Mouse (Mus musculus) erythroblast, adult 5-6 weeks (primary cell): ENCODE measurements at regions not wholly inside any gene's neighbourhood (a gene's known extent, or its start where the extent isn't known, plus 50 kb on each side); places are given as distances from the start of the nearest gene placed in this dataset.

Experiments
- ATAC-seq: replicated peaks from 2 replicates; pipeline ENCODE4 v1.8.0; 2016; ENCODE audit warnings: moderate number of reproducible peaks, mild to moderate bottlenecking, moderate TSS enrichment, inconsistent platforms; ENCODE audit not compliant: poor library complexity, low FRiP score, severe bottlenecking

GRCm38 (mm10) chr17:85848526-85848925, 160.5 kb upstream of the Six2 start:
- no peak for ATAC-seq

- ATAC-seq, result no peak
Observed at GRCm38 (mm10) chr17:85847756-85848155, 159.7 kb upstream of the Six2 start.

GRCm38 (mm10) chr17:85845059-85845458, 157.0 kb upstream of the Six2 start:
- ATAC-seq, result no peak

GRCm38 (mm10) chr17:85844486-85844885, 156.4 kb upstream of the Six2 start:
- ATAC-seq, result no peak

- ATAC-seq, result no peak
Observed at GRCm38 (mm10) chr17:85823036-85823435, 135.0 kb upstream of the Six2 start.

- ATAC-seq, result peak; percentile 82
Observed at GRCm38 (mm10) chr17:85821861-85822260, 133.8 kb upstream of the Six2 start.

- no peak for ATAC-seq
Observed at GRCm38 (mm10) chr17:85818098-85818855, 130.2 kb upstream of the Six2 start.

- ATAC-seq, result no peak
Observed at GRCm38 (mm10) chr17:85816521-85816920, 128.4 kb upstream of the Six2 start.

GRCm38 (mm10) chr17:85816056-85816455, 128.0 kb upstream of the Six2 start:
- no peak for ATAC-seq

GRCm38 (mm10) chr17:85808580-85808979, 120.5 kb upstream of the Six2 start:
- no peak for ATAC-seq

GRCm38 (mm10) chr17:85805726-85806359, 117.8 kb upstream of the Six2 start:
- no peak for ATAC-seq

- no peak for ATAC-seq
Observed at GRCm38 (mm10) chr17:85804631-85805030, 116.6 kb upstream of the Six2 start.

- no peak for ATAC-seq
Observed at GRCm38 (mm10) chr17:85801734-85802133, 113.7 kb upstream of the Six2 start.

- no peak; the same call in 1 of the 2 replicates for ATAC-seq
Observed at GRCm38 (mm10) chr17:85801079-85801605, 113.1 kb upstream of the Six2 start.

GRCm38 (mm10) chr17:85800357-85801078, 112.4 kb upstream of the Six2 start:
- ATAC-seq, result no peak

GRCm38 (mm10) chr17:85799865-85800356, 111.8 kb upstream of the Six2 start:
- no peak for ATAC-seq

GRCm38 (mm10) chr17:85799081-85799864, 111.2 kb upstream of the Six2 start:
- ATAC-seq, result no peak

GRCm38 (mm10) chr17:85797755-85798154, 109.7 kb upstream of the Six2 start:
- no peak for ATAC-seq

- no peak for ATAC-seq
Observed at GRCm38 (mm10) chr17:85795820-85796219, 107.7 kb upstream of the Six2 start.
